Mouse (Mus musculus): ENCODE measurements around the gene Olfr318. TPM values are rescaled to one million over a fixed set of nuclear protein-coding genes. Genes with fewer than 3 reads are reported as not detected.

Olfr318 gene
- polyA plus RNA-seq, 1 experiment from 2014 or later, result not detected

- H3K27me3 ChIP-seq (replicated peaks; ENCODE audit: control insufficient read depth, insufficient read depth, low read length), result no peaks in the 10 kb centered on the region
- WGBS, result 81% methylated on average over 11 of the region's 11 CpGs
- no peaks in the 10 kb centered on the region for H3K4me1 ChIP-seq (ENCODE audit: control insufficient read depth, insufficient read depth, low read depth, low read length)
- no peaks in the 10 kb centered on the region for H3K9me3 ChIP-seq (ENCODE audit: control insufficient read depth, low read length)
- ATAC-seq, result no peak
- H3K36me3 ChIP-seq (ENCODE audit: control insufficient read depth, insufficient read depth, low read length), result no peaks in the 10 kb centered on the region
- no peak overlapping the region for H3K4me2 ChIP-seq (ENCODE audit: low read length)
- H3K9ac ChIP-seq (ENCODE audit: low read depth, low read length), result no peak overlapping the region
- H3K4me3 ChIP-seq (ENCODE audit: low read length), result no peak overlapping the region
- no peak overlapping the region for H3K27ac ChIP-seq (ENCODE audit: low read depth, low read length)
These were observed 14.7 kb downstream of the Olfr318 start for GRCm38 (mm10) chr11:58709086-58709485.

DNA sequence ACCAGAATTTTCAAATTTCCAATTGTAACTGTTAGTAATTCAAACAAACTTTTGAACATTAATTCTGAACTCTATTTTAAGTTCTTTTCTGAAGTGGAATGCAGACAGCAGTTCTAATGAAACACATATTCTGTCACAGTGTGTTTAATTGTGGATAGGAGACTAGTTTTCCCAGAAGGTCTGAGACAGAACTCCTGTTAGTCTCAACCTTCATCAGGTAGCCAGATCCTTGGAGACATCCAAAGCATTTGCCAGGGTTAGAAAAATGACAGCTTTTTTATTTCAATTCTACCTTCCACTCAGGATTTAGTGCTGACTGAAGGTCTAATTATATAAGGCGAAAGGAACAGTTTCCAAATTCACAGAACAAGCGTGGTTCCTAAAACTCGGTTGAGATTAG is 25.0 kb downstream of the Olfr318 start, which contains the start of gene Olfr319:
TSS of gene Olfr319 (plus strand) at position 301 of the 400 bp plus-strand sequence.
- Histone ChIP-seq H3K27ac (ENCODE audit: low read depth, low read length) (no peak within 1 kb of the TSS), H3K4me3 (ENCODE audit: low read length) (no peak within 1 kb of the TSS), H3K4me2 (ENCODE audit: low read length) (no peak within 1 kb of the TSS), H3K9me3 (ENCODE audit: control insufficient read depth, low read length) (peaks cover 3% of the 10 kb centered on the region; the same call in 1 of the 2 replicates), H3K27me3 (replicated peaks; ENCODE audit: control insufficient read depth, insufficient read depth, low read length) (no peaks in the 10 kb centered on the region), H3K9ac (ENCODE audit: low read depth, low read length) (no peak within 1 kb of the TSS), H3K4me1 (ENCODE audit: control insufficient read depth, insufficient read depth, low read depth, low read length) (no peaks in the 10 kb centered on the region), H3K36me3 (ENCODE audit: control insufficient read depth, insufficient read depth, low read length) (no peaks in the 10 kb centered on the region)
- WGBS, result 91% methylated on average over 3 of the region's 3 CpGs
- no peak for ATAC-seq

- Histone ChIP-seq H3K27me3 (replicated peaks; ENCODE audit: control insufficient read depth, insufficient read depth, low read length) (no peaks in the 10 kb centered on the region), H3K4me2 (ENCODE audit: low read length) (no peak within 1 kb of the TSS), H3K36me3 (ENCODE audit: control insufficient read depth, insufficient read depth, low read length) (no peaks in the 10 kb centered on the region), H3K9ac (ENCODE audit: low read depth, low read length) (no peak within 1 kb of the TSS), H3K4me3 (ENCODE audit: low read length) (no peak within 1 kb of the TSS), H3K9me3 (ENCODE audit: control insufficient read depth, low read length) (no peaks in the 10 kb centered on the region), H3K4me1 (ENCODE audit: control insufficient read depth, insufficient read depth, low read depth, low read length) (no peaks in the 10 kb centered on the region), H3K27ac (ENCODE audit: low read depth, low read length) (no peak within 1 kb of the TSS)
- no peak for ATAC-seq
- whole genome bisulfite sequencing, result 97% methylated on average over 1 of the region's 1 CpGs
These were observed 43.0 kb downstream of the Olfr318 start, which contains the start of gene Olfr320 for GRCm38 (mm10) chr11:58680799-58681198. Gene Olfr320 (plus strand): TSS chr11:58681099.

DNA sequence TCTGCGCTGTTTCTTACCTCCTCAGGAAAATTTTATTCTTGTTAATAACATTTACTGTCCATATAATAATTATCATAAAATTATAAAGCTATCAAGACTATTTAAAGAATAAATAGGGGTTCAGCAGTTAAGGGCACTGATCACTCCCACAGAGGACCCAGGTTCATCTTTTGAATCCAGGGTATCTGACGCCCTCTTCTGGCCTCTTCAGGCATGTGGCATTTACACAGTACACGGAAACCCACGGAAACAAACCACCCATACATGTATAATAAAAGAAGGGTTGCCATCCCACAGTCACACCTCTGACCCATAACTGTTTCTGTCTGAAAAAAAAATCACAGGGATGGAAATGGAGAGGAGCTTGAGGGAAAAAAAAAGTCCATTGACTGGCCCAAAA is 52.0 kb downstream of the Olfr318 start:
- Histone ChIP-seq H3K36me3 (ENCODE audit: control insufficient read depth, insufficient read depth, low read length) (no peaks in the 10 kb centered on the region), H3K9me3 (ENCODE audit: control insufficient read depth, low read length) (no peaks in the 10 kb centered on the region), H3K9ac (ENCODE audit: low read depth, low read length) (no peak overlapping the region), H3K27me3 (replicated peaks; ENCODE audit: control insufficient read depth, insufficient read depth, low read length) (no peaks in the 10 kb centered on the region), H3K4me2 (ENCODE audit: low read length) (no peak overlapping the region), H3K4me1 (ENCODE audit: control insufficient read depth, insufficient read depth, low read depth, low read length) (no peaks in the 10 kb centered on the region), H3K4me3 (ENCODE audit: low read length) (no peak overlapping the region), H3K27ac (ENCODE audit: low read depth, low read length) (no peak overlapping the region)
- ATAC-seq, result no peak
- WGBS, result 49% methylated on average over 4 of the region's 4 CpGs

- no peak for ATAC-seq
- Histone ChIP-seq H3K36me3 (ENCODE audit: control insufficient read depth, insufficient read depth, low read length) (no peaks in the 10 kb centered on the region), H3K4me2 (ENCODE audit: low read length) (no peak overlapping the region)
These were observed 54.6 kb downstream of the Olfr318 start for GRCm38 (mm10) chr11:58669252-58669651.

More at GRCm38 (mm10) chr11:58669252-58669651, 54.6 kb downstream of the Olfr318 start:
- Histone ChIP-seq H3K4me3 (ENCODE audit: low read length) (no peak overlapping the region), H3K4me1 (ENCODE audit: control insufficient read depth, insufficient read depth, low read depth, low read length) (no peaks in the 10 kb centered on the region), H3K27me3 (replicated peaks; ENCODE audit: control insufficient read depth, insufficient read depth, low read length) (no peaks in the 10 kb centered on the region), H3K27ac (ENCODE audit: low read depth, low read length) (no peak overlapping the region), H3K9me3 (ENCODE audit: control insufficient read depth, low read length) (no peaks in the 10 kb centered on the region), H3K9ac (ENCODE audit: low read depth, low read length) (no peak overlapping the region)

Other genes with a start within 250 kb of the Olfr318 start
- gene Olfr332, start 231.5 kb downstream of the Olfr318 start, polyA plus RNA-seq (2015; fragmentation: Nextera tagmentation; extraction: Ambion mirVana), result not detected in 2 replicates
- gene Olfr331, start 221.4 kb downstream of the Olfr318 start, polyA plus RNA-seq (2015; fragmentation: Nextera tagmentation; extraction: Ambion mirVana), result not detected in 2 replicates
- not detected in 2 replicates for gene Olfr330, start 189.2 kb downstream of the Olfr318 start, polyA plus RNA-seq (2015; fragmentation: Nextera tagmentation; extraction: Ambion mirVana)
- gene Olfr329-ps, start 177.6 kb downstream of the Olfr318 start, polyA plus RNA-seq (2015; fragmentation: Nextera tagmentation; extraction: Ambion mirVana), result not detected in 2 replicates
- 0.07 TPM in 1 of 2 replicates, not detected in the other for gene Olfr328, start 168.4 kb downstream of the Olfr318 start, polyA plus RNA-seq (2015; fragmentation: Nextera tagmentation; extraction: Ambion mirVana)
- 0.15 and 0.17 TPM in 2 replicates for gene Olfr224, start 153.5 kb downstream of the Olfr318 start, polyA plus RNA-seq (2015; fragmentation: Nextera tagmentation; extraction: Ambion mirVana)
- gene Olfr325, start 146.3 kb downstream of the Olfr318 start, polyA plus RNA-seq (2015; fragmentation: Nextera tagmentation; extraction: Ambion mirVana), result not detected in 2 replicates
- 0.08 and 0.30 TPM in 2 replicates for gene Olfr324, start 128.9 kb downstream of the Olfr318 start, polyA plus RNA-seq (2015; fragmentation: Nextera tagmentation; extraction: Ambion mirVana)
- gene 2210407C18Rik, start 107.9 kb downstream of the Olfr318 start, polyA plus RNA-seq (2015; fragmentation: Nextera tagmentation; extraction: Ambion mirVana), result not detected in 2 replicates
- gene Olfr323, start 93.5 kb downstream of the Olfr318 start, polyA plus RNA-seq (2015; fragmentation: Nextera tagmentation; extraction: Ambion mirVana), result not detected in 2 replicates
- gene Trim58, start 83.5 kb downstream of the Olfr318 start, polyA plus RNA-seq (2015; fragmentation: Nextera tagmentation; extraction: Ambion mirVana), result 0.20 and 0.25 TPM in 2 replicates
- gene Olfr322, start 65.2 kb downstream of the Olfr318 start, polyA plus RNA-seq (2015; fragmentation: Nextera tagmentation; extraction: Ambion mirVana), result not detected in 2 replicates
- not detected in 2 replicates for gene Olfr320, start 42.9 kb downstream of the Olfr318 start, polyA plus RNA-seq (2015; fragmentation: Nextera tagmentation; extraction: Ambion mirVana)
- not detected in 2 replicates for gene Olfr319, start 24.9 kb downstream of the Olfr318 start, polyA plus RNA-seq (2015; fragmentation: Nextera tagmentation; extraction: Ambion mirVana)
- 0.26 and 0.27 TPM in 2 replicates for gene Olfr317, start 15.2 kb upstream of the Olfr318 start, polyA plus RNA-seq (2015; fragmentation: Nextera tagmentation; extraction: Ambion mirVana)
- not detected in 2 replicates for gene Olfr316, start 28.7 kb upstream of the Olfr318 start, polyA plus RNA-seq (2015; fragmentation: Nextera tagmentation; extraction: Ambion mirVana)
- 0.10 TPM in 1 of 2 replicates, not detected in the other for gene Olfr315, start 49.2 kb upstream of the Olfr318 start, polyA plus RNA-seq (2015; fragmentation: Nextera tagmentation; extraction: Ambion mirVana)
- gene Olfr314, start 58.9 kb upstream of the Olfr318 start, polyA plus RNA-seq (2015; fragmentation: Nextera tagmentation; extraction: Ambion mirVana), result not detected in 2 replicates
- 10.0 and 11.0 TPM in 2 replicates for gene Fam183b, start 77.9 kb upstream of the Olfr318 start, polyA plus RNA-seq (2015; fragmentation: Nextera tagmentation; extraction: Ambion mirVana)
- not detected in 2 replicates for gene Olfr313, start 91.0 kb upstream of the Olfr318 start, polyA plus RNA-seq (2015; fragmentation: Nextera tagmentation; extraction: Ambion mirVana)
- not detected in 2 replicates for gene Olfr312, start 105.2 kb upstream of the Olfr318 start, polyA plus RNA-seq (2015; fragmentation: Nextera tagmentation; extraction: Ambion mirVana)
- gene Olfr311, start 115.2 kb upstream of the Olfr318 start, polyA plus RNA-seq (2015; fragmentation: Nextera tagmentation; extraction: Ambion mirVana), result not detected in 2 replicates
- 19.8 and 22.3 TPM in 2 replicates for gene Gm12258, start 123.1 kb upstream of the Olfr318 start, polyA plus RNA-seq (2015; fragmentation: Nextera tagmentation; extraction: Ambion mirVana)
- 10.8 and 13.8 TPM in 2 replicates for gene 2810021J22Rik, start 143.2 kb upstream of the Olfr318 start, polyA plus RNA-seq (2015; fragmentation: Nextera tagmentation; extraction: Ambion mirVana)
- gene Zfp39, start 180.2 kb upstream of the Olfr318 start, polyA plus RNA-seq (2015; fragmentation: Nextera tagmentation; extraction: Ambion mirVana), result 6.1 and 8.1 TPM in 2 replicates
- not detected in 2 replicates for gene Btnl10, start 193.9 kb upstream of the Olfr318 start, polyA plus RNA-seq (2015; fragmentation: Nextera tagmentation; extraction: Ambion mirVana)
- 563 and 570 TPM in 2 replicates for gene Rnf187, start 214.9 kb upstream of the Olfr318 start, polyA plus RNA-seq (2015; fragmentation: Nextera tagmentation; extraction: Ambion mirVana)
- gene Hist3h2ba, start 224.9 kb upstream of the Olfr318 start, polyA plus RNA-seq (2015; fragmentation: Nextera tagmentation; extraction: Ambion mirVana), result 249 and 250 TPM in 2 replicates
- gene Hist3h2a, start 230.7 kb upstream of the Olfr318 start, polyA plus RNA-seq (2015; fragmentation: Nextera tagmentation; extraction: Ambion mirVana), result 85.3 and 89.6 TPM in 2 replicates
- 1.1 and 1.8 TPM in 2 replicates for gene Trim17, start 230.7 kb upstream of the Olfr318 start, polyA plus RNA-seq (2015; fragmentation: Nextera tagmentation; extraction: Ambion mirVana)

Measured in hindbrain, embryonic 16.5 days (tissue).